Mouse (Mus musculus) spleen, adult 2 months (tissue): ENCODE results near the gene Tbx21.

Experiments used
- CTCF ChIP-seq: fragments of 200-500 bp; IDR thresholded peaks from 2 replicates; pipeline ENCODE4 v1.5.1; 2011; ENCODE audit warnings: mild to moderate bottlenecking, inconsistent platforms; ENCODE audit not compliant: insufficient read depth, insufficient read length, insufficient replicate concordance; ENCODE audit errors: extremely low read depth
- POLR2A ChIP-seq: fragments of 200-500 bp; IDR thresholded peaks from 2 replicates; pipeline ENCODE4 v1.6.1; 2011; ENCODE audit warnings: low read depth, low read length, inconsistent platforms

DNA sequence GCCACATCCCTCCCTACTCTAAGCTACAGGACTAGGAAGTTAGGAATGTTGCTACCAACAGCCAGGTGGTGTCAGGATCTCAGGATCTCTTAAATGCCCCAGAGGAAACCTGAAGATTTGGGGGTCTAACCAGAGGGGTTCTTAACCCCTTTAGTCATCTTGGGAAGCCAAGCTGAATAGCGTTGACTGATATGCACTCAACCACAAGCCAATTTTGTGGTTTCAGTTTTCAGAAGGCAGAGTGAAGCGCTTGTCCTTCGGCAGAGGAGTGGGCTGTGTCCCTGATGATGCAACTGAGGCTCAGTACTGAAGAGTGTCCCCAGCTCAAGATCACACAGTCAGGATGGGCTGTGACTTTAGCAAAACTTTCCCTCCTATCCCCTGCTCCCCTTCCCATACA, 13.8 kb upstream of the Tbx21 start:
- TF ChIP-seq POLR2A (no peak), CTCF (no peak)
